Mouse (Mus musculus): ENCODE measurements around the gene Dcst2. TPM values are rescaled to one million over a fixed set of nuclear protein-coding genes. Genes with fewer than 3 reads are reported as not detected.

The Dcst2 gene
- polyA plus RNA-seq, 1 experiment from 2014 or later, result not detected

GRCm38 (mm10) chr3:89337721-89338578, 23.8 kb upstream of the Dcst2 start, which contains the start of gene Efna4:
Efna4 (minus strand) TSS chr3:89338028.
- WGBS, result under 1% methylated on average over 44 of the region's 44 CpGs

GRCm38 (mm10) chr3:89339416-89339815, 22.4 kb upstream of the Dcst2 start:
- no peak for ATAC-seq (replicated peaks; ENCODE audit: extremely low read depth, insufficient read depth, low FRiP score)
- 24% methylated on average over 8 of the region's 8 CpGs for WGBS

More at GRCm38 (mm10) chr3:89337721-89338578, 23.8 kb upstream of the Dcst2 start, which contains the start of gene Efna4:
- peaks cover 7% of the 10 kb centered on the region; the same call in 1 of the 2 replicates for H3K36me3 ChIP-seq (ENCODE audit: control insufficient read depth, insufficient read depth)
- ATAC-seq (replicated peaks; ENCODE audit: extremely low read depth, insufficient read depth, low FRiP score), result peak; percentile 87
- H3K27ac ChIP-seq (ENCODE audit: low read length), result peak within 1 kb of the TSS; percentile 68
- peak within 1 kb of the TSS; percentile 68 for H3K4me2 ChIP-seq (ENCODE audit: low read depth, low read length)
- H3K4me3 ChIP-seq (ENCODE audit: low read length), result peak within 1 kb of the TSS; percentile 82
- H3K9ac ChIP-seq (ENCODE audit: low read length), result peak within 1 kb of the TSS; percentile 88
- H3K9me3 ChIP-seq (replicated peaks; ENCODE audit: control insufficient read depth, low read length), result no peaks in the 10 kb centered on the region
- peaks cover 12% of the 10 kb centered on the region for H3K4me1 ChIP-seq (ENCODE audit: control insufficient read depth, insufficient read depth, low read length)
- peaks cover 7% of the 10 kb centered on the region; the same call in 1 of the 2 replicates for H3K27me3 ChIP-seq (ENCODE audit: control insufficient read depth, insufficient read depth, low read length)

GRCm38 (mm10) chr3:89340465-89340864, 21.3 kb upstream of the Dcst2 start:
- ATAC-seq (replicated peaks; ENCODE audit: extremely low read depth, insufficient read depth, low FRiP score), result no peak; the same call in 1 of the 2 replicates
- H3K9me3 ChIP-seq (replicated peaks; ENCODE audit: control insufficient read depth, low read length), result no peaks in the 10 kb centered on the region
- peak overlapping the region; percentile 42 for H3K4me2 ChIP-seq (ENCODE audit: low read depth, low read length)
- no peak overlapping the region for H3K4me3 ChIP-seq (ENCODE audit: low read length)
- H3K9ac ChIP-seq (ENCODE audit: low read length), result peak overlapping the region; percentile 3; the same call in 1 of the 2 replicates
- H3K36me3 ChIP-seq (ENCODE audit: control insufficient read depth, insufficient read depth), result peaks cover 3% of the 10 kb centered on the region; the same call in 1 of the 2 replicates
- peaks cover 7% of the 10 kb centered on the region; the same call in 1 of the 2 replicates for H3K27me3 ChIP-seq (ENCODE audit: control insufficient read depth, insufficient read depth, low read length)
- H3K27ac ChIP-seq (ENCODE audit: low read length), result no peak overlapping the region
- WGBS, result 3% methylated on average over 11 of the region's 11 CpGs
- H3K4me1 ChIP-seq (ENCODE audit: control insufficient read depth, insufficient read depth, low read length), result peaks cover 12% of the 10 kb centered on the region

More at GRCm38 (mm10) chr3:89339416-89339815, 22.4 kb upstream of the Dcst2 start:
- Histone ChIP-seq H3K27me3 (ENCODE audit: control insufficient read depth, insufficient read depth, low read length) (peaks cover 7% of the 10 kb centered on the region; the same call in 1 of the 2 replicates), H3K4me2 (ENCODE audit: low read depth, low read length) (no peak overlapping the region), H3K9ac (ENCODE audit: low read length) (no peak overlapping the region), H3K9me3 (replicated peaks; ENCODE audit: control insufficient read depth, low read length) (no peaks in the 10 kb centered on the region), H3K4me1 (ENCODE audit: control insufficient read depth, insufficient read depth, low read length) (peaks cover 12% of the 10 kb centered on the region), H3K27ac (ENCODE audit: low read length) (no peak overlapping the region), H3K36me3 (ENCODE audit: control insufficient read depth, insufficient read depth) (0 out of 2 replicates have a peak, but pooled peaks cover 3% of the 10 kb centered on the region), H3K4me3 (ENCODE audit: low read length) (no peak overlapping the region)

GRCm38 (mm10) chr3:89341794-89342193, 20.0 kb upstream of the Dcst2 start:
- Histone ChIP-seq H3K27me3 (ENCODE audit: control insufficient read depth, insufficient read depth, low read length) (peaks cover 7% of the 10 kb centered on the region; the same call in 1 of the 2 replicates), H3K4me3 (ENCODE audit: low read length) (no peak overlapping the region), H3K36me3 (ENCODE audit: control insufficient read depth, insufficient read depth) (peaks cover 3% of the 10 kb centered on the region; the same call in 1 of the 2 replicates), H3K27ac (ENCODE audit: low read length) (no peak overlapping the region), H3K9ac (ENCODE audit: low read length) (no peak overlapping the region), H3K4me1 (ENCODE audit: control insufficient read depth, insufficient read depth, low read length) (peaks cover 7% of the 10 kb centered on the region), H3K9me3 (replicated peaks; ENCODE audit: control insufficient read depth, low read length) (no peaks in the 10 kb centered on the region), H3K4me2 (ENCODE audit: low read depth, low read length) (no peak overlapping the region)
- ATAC-seq (replicated peaks; ENCODE audit: extremely low read depth, insufficient read depth, low FRiP score), result no peak
- 65% methylated on average over 4 of the region's 4 CpGs for WGBS

- Histone ChIP-seq H3K9ac (ENCODE audit: low read length) (no peak overlapping the region), H3K27ac (ENCODE audit: low read length) (no peak overlapping the region), H3K4me3 (ENCODE audit: low read length) (no peak overlapping the region), H3K4me2 (ENCODE audit: low read depth, low read length) (no peak overlapping the region), H3K36me3 (ENCODE audit: control insufficient read depth, insufficient read depth) (peaks cover 3% of the 10 kb centered on the region; the same call in 1 of the 2 replicates), H3K27me3 (ENCODE audit: control insufficient read depth, insufficient read depth, low read length) (peaks cover 10% of the 10 kb centered on the region; the same call in 1 of the 2 replicates), H3K9me3 (replicated peaks; ENCODE audit: control insufficient read depth, low read length) (no peaks in the 10 kb centered on the region), H3K4me1 (ENCODE audit: control insufficient read depth, insufficient read depth, low read length) (0 out of 2 replicates have a peak, but pooled peaks cover under 1% of the 10 kb centered on the region)
- no peak for ATAC-seq (replicated peaks; ENCODE audit: extremely low read depth, insufficient read depth, low FRiP score)
- 82% methylated on average over 7 of the region's 7 CpGs for WGBS
These were observed 18.5 kb upstream of the Dcst2 start for GRCm38 (mm10) chr3:89343279-89343678.

- ATAC-seq (replicated peaks; ENCODE audit: extremely low read depth, insufficient read depth, low FRiP score), result no peak
- H3K4me3 ChIP-seq (ENCODE audit: low read length), result no peak overlapping the region
- peaks cover 8% of the 10 kb centered on the region for H3K4me1 ChIP-seq (ENCODE audit: control insufficient read depth, insufficient read depth, low read length)
- 75% methylated on average over 10 of the region's 10 CpGs for WGBS
- no peak overlapping the region for H3K27ac ChIP-seq (ENCODE audit: low read length)
- H3K9ac ChIP-seq (ENCODE audit: low read length), result no peak overlapping the region
- peaks cover 3% of the 10 kb centered on the region; the same call in 1 of the 2 replicates for H3K36me3 ChIP-seq (ENCODE audit: control insufficient read depth, insufficient read depth)
- no peaks in the 10 kb centered on the region for H3K9me3 ChIP-seq (replicated peaks; ENCODE audit: control insufficient read depth, low read length)
- H3K27me3 ChIP-seq (ENCODE audit: control insufficient read depth, insufficient read depth, low read length), result peaks cover 7% of the 10 kb centered on the region; the same call in 1 of the 2 replicates
- H3K4me2 ChIP-seq (ENCODE audit: low read depth, low read length), result 0 out of 2 replicates have a peak overlapping the region, but pooled peaks have one; percentile 7
These were observed 14.8 kb upstream of the Dcst2 start for GRCm38 (mm10) chr3:89346815-89347540.

GRCm38 (mm10) chr3:89347916-89348315, 13.9 kb upstream of the Dcst2 start:
- Histone ChIP-seq H3K9me3 (replicated peaks; ENCODE audit: control insufficient read depth, low read length) (no peaks in the 10 kb centered on the region), H3K27me3 (ENCODE audit: control insufficient read depth, insufficient read depth, low read length) (peaks cover 14% of the 10 kb centered on the region), H3K36me3 (ENCODE audit: control insufficient read depth, insufficient read depth) (peaks cover 3% of the 10 kb centered on the region; the same call in 1 of the 2 replicates), H3K4me3 (ENCODE audit: low read length) (no peak overlapping the region; the same call in 1 of the 2 replicates), H3K9ac (ENCODE audit: low read length) (no peak overlapping the region; the same call in 1 of the 2 replicates), H3K4me2 (ENCODE audit: low read depth, low read length) (peak overlapping the region; percentile 99), H3K27ac (ENCODE audit: low read length) (peak overlapping the region; percentile 73), H3K4me1 (ENCODE audit: control insufficient read depth, insufficient read depth, low read length) (peaks cover 8% of the 10 kb centered on the region)
- no peak for ATAC-seq (replicated peaks; ENCODE audit: extremely low read depth, insufficient read depth, low FRiP score)
- 57% methylated on average over 1 of the region's 1 CpGs for WGBS

- peak overlapping the region; percentile 86 for H3K4me3 ChIP-seq (ENCODE audit: low read length)
- H3K27me3 ChIP-seq (ENCODE audit: control insufficient read depth, insufficient read depth, low read length), result peaks cover 16% of the 10 kb centered on the region
- peak overlapping the region; percentile 79 for H3K9ac ChIP-seq (ENCODE audit: low read length)
- peaks cover 3% of the 10 kb centered on the region; the same call in 1 of the 2 replicates for H3K36me3 ChIP-seq (ENCODE audit: control insufficient read depth, insufficient read depth)
- peak overlapping the region; percentile 99 for H3K4me2 ChIP-seq (ENCODE audit: low read depth, low read length)
- H3K9me3 ChIP-seq (replicated peaks; ENCODE audit: control insufficient read depth, low read length), result no peaks in the 10 kb centered on the region
- peaks cover 8% of the 10 kb centered on the region for H3K4me1 ChIP-seq (ENCODE audit: control insufficient read depth, insufficient read depth, low read length)
- peak overlapping the region; percentile 73 for H3K27ac ChIP-seq (ENCODE audit: low read length)
- ATAC-seq (replicated peaks; ENCODE audit: extremely low read depth, insufficient read depth, low FRiP score), result peak; percentile 11; the same call in 1 of the 2 replicates
- whole genome bisulfite sequencing, result 1% methylated on average over 38 of the region's 38 CpGs
These were observed 12.6 kb upstream of the Dcst2 start for GRCm38 (mm10) chr3:89348911-89349868.
